Mouse (Mus musculus): ENCODE results near the gene Wnt7a. TPM values are rescaled to one million over a fixed set of nuclear protein-coding genes. Genes with fewer than 3 reads are reported as not detected.

Wnt7a gene
- polyA plus RNA-seq, 1 experiment: not detected

- DNase-seq (ENCODE audit: low spot score): no peak
Observed at GRCm38 (mm10) chr6:91339612-91340246, 71.4 kb downstream of the Wnt7a start.

- DNase-seq (ENCODE audit: low spot score): no peak
Observed at GRCm38 (mm10) chr6:91335470-91335869, 75.7 kb downstream of the Wnt7a start.

- DNase-seq (ENCODE audit: low spot score): no peak
Observed at GRCm38 (mm10) chr6:91331886-91332285, 79.3 kb downstream of the Wnt7a start.

GRCm38 (mm10) chr6:91325556-91325955, 85.6 kb downstream of the Wnt7a start:
- no peak for DNase-seq (ENCODE audit: low spot score)

GRCm38 (mm10) chr6:91324752-91325151, 86.4 kb downstream of the Wnt7a start:
- DNase-seq (ENCODE audit: low spot score): no peak

- no peak for DNase-seq (ENCODE audit: low spot score)
Observed at GRCm38 (mm10) chr6:91322001-91322772, 89.0 kb downstream of the Wnt7a start.

Other genes starting within 250 kb of the Wnt7a start
- gene Fbln2, start 198.9 kb downstream of the Wnt7a start, polyA plus RNA-seq (2012; rRNA removed): 60.4 and 68.7 TPM in 2 replicates
- 6.7 and 7.6 TPM in 2 replicates for gene Chchd4, start 62.2 kb upstream of the Wnt7a start, polyA plus RNA-seq (2012; rRNA removed)
- gene Tmem43, start 62.3 kb upstream of the Wnt7a start, polyA plus RNA-seq (2012; rRNA removed): 65.4 and 68.0 TPM in 2 replicates
- 17.6 and 19.0 TPM in 2 replicates for gene Xpc, start 104.5 kb upstream of the Wnt7a start, polyA plus RNA-seq (2012; rRNA removed)
- 53.6 and 67.6 TPM in 2 replicates for gene Lsm3, start 104.6 kb upstream of the Wnt7a start, polyA plus RNA-seq (2012; rRNA removed)